Mouse (Mus musculus): ENCODE data around the gene Sytl3. TPM values are rescaled to one million over a fixed set of nuclear protein-coding genes. Genes with fewer than 3 reads are reported as not detected.

The Sytl3 gene
- polyA plus RNA-seq, 1 experiment from 2014 or later, result 1.1 TPM

DNA sequence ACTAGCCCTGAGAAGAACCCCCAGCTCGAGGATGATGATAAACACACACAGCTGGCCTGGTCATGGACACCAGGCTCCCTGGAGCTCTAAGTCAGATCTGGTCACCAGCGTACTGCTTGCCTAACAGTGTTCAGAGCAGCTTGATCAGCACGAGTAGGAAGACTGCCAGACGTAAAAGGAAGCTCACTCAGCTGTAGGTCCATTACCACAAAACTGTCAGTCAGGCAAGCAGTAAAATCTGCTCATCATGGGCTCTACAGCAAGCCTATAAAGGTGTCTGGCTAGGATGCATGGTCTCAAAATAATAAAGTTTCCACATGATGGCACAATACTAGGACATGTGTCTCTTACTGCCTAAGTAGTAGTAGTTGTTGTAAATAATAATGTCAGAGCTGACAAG lies 110.7 kb downstream of the Sytl3 start:
- Histone ChIP-seq H3K9ac (no peak overlapping the region), H3K27ac (no peak overlapping the region), H3K27me3 (no peaks in the 10 kb centered on the region), H3K4me1 (peaks cover 66% of the 10 kb centered on the region), H3K4me2 (no peak overlapping the region), H3K36me3 (no peaks in the 10 kb centered on the region), H3K4me3 (no peak overlapping the region), H3K9me3 (no peaks in the 10 kb centered on the region)
- ATAC-seq (ENCODE audit: borderline replicate concordance, extremely low read depth, low FRiP score, low TSS enrichment), result no peak
- WGBS, result 40% methylated on average over 4 of the region's 4 CpGs

DNA sequence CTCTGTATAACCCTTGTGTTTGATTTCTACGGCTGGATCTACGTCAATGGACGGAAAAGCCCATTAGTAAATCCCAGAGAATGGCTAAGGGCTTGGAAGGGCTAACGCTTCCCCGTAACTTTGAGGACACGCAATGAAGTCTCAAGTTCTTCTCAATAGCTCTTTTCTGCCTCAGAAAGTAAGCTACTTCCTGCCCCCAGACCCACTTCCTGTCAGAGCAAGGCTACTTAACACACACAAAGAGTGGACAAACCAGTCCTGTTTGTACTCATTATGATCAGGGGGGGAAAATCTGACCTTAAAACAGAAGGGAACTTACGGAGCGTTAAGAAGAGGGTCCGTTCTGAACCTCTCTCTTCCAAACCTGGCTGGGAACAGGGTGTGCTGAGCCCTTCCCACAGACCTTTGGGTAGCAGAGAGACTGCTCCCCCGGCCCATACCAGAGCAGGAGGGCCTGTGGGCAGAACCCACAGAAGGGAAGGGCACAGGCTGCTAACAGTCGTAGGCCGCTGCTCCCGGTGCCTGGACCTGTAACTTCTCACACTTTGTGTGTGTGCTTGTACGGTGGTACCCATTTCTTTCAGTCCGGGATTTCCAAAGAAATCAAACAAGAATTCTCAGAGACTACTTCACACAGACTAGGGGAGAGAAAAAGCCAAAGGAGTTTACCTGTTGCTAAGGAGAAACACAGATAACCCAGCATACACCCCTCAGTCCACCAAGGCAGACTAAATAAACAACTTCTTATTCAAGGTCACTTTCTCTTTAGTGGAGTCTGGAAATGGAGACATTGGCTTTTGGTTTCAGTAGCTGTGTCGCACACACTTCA lies 113.0 kb downstream of the Sytl3 start:
- no peak overlapping the region for H3K4me3 ChIP-seq
- no peaks in the 10 kb centered on the region for H3K27me3 ChIP-seq
- H3K9me3 ChIP-seq, result no peaks in the 10 kb centered on the region
- H3K9ac ChIP-seq, result no peak overlapping the region
- H3K4me1 ChIP-seq, result peaks cover 57% of the 10 kb centered on the region
- peak overlapping the region; percentile 91 for H3K27ac ChIP-seq
- peak overlapping the region; percentile 11; the same call in 1 of the 2 replicates for H3K4me2 ChIP-seq
- 52% methylated on average over 16 of the region's 16 CpGs for WGBS
- no peaks in the 10 kb centered on the region for H3K36me3 ChIP-seq
- ATAC-seq (ENCODE audit: borderline replicate concordance, extremely low read depth, low FRiP score, low TSS enrichment), result no peak

DNA sequence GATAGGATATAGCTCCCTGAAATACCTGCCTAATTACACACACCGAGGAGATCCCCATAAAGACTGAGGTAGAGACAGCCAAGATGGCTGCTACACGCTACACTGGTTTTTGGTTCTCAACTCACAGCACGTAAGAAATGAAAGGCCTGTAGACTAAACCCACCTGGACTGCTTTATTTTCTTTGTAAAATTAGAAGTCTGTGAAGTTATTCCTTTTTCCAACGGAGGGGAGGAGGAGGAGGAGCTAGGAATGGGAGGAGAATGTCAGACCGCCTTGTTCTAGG lies 113.5 kb downstream of the Sytl3 start:
- H3K9ac ChIP-seq, result no peak overlapping the region
- peaks cover 62% of the 10 kb centered on the region for H3K4me1 ChIP-seq
- H3K4me3 ChIP-seq, result no peak overlapping the region
- WGBS, result 49% methylated on average over 5 of the region's 5 CpGs
- no peaks in the 10 kb centered on the region for H3K36me3 ChIP-seq
- no peak overlapping the region for H3K4me2 ChIP-seq
- peak overlapping the region; percentile 91 for H3K27ac ChIP-seq
- no peak for ATAC-seq (ENCODE audit: borderline replicate concordance, extremely low read depth, low FRiP score, low TSS enrichment)
- no peaks in the 10 kb centered on the region for H3K9me3 ChIP-seq
- H3K27me3 ChIP-seq, result no peaks in the 10 kb centered on the region

DNA sequence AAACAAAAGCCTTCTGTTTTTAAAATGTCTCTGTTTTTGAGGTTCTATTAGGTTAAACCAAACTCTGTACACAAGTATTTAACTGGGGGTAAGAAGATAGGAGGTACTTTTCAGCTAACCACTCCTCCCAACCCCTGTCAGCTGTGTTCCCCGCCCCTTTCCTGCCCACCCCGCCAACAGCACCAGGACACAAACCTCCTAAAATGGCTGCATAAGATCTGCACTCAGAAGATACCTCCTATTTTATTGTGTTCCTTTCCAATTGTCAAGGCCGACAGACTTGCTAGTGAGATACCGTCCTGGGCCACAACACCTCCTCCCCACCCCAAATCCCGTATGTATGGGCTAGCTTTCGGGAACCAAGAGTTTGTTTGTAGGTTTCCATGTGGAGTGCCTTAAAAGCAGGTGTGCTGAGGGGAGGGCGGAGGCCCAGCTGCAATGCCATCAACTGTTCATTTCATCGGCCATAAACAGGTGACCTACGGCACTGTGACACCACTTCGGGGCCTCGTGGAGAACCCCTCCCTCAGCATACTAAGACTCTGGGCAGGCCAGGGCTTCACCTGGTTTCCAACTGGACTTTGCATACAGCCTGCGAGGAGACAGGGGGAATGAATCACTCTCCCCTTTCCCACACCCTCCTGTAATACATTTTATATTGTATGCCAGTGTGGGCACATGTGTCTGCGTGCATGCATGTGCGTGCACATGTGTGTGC lies 114.5 kb downstream of the Sytl3 start:
- H3K4me3 ChIP-seq, result no peak overlapping the region
- H3K9me3 ChIP-seq, result no peaks in the 10 kb centered on the region
- H3K27ac ChIP-seq, result no peak overlapping the region
- no peak overlapping the region for H3K9ac ChIP-seq
- no peak for ATAC-seq (ENCODE audit: borderline replicate concordance, extremely low read depth, low FRiP score, low TSS enrichment)
- no peak overlapping the region for H3K4me2 ChIP-seq
- 80% methylated on average over 14 of the region's 14 CpGs for WGBS
- peaks cover 62% of the 10 kb centered on the region for H3K4me1 ChIP-seq
- H3K36me3 ChIP-seq, result no peaks in the 10 kb centered on the region
- H3K27me3 ChIP-seq, result no peaks in the 10 kb centered on the region

DNA sequence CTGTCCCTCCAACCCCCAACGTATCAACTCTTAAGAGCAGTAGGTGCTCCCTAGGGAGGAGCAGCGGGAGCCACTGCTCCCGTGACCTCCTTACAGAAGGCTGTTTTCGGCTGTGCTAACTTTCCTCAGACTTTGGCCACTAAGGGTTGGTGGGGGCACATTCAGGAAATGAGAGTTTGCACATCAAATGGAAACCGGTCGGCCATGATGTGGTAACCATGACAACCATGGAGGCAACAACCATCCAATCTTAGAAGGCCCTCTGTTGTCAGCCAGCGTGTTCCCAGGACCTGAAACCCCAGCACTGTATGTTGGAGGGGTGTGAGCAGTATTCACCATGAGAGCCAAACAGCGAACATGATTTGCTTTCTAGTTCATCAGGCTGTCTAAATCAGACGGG lies 116.3 kb downstream of the Sytl3 start:
- Histone ChIP-seq H3K36me3 (no peaks in the 10 kb centered on the region), H3K4me1 (peaks cover 74% of the 10 kb centered on the region), H3K4me3 (no peak overlapping the region), H3K27me3 (peaks cover 9% of the 10 kb centered on the region; the same call in 1 of the 2 replicates), H3K9me3 (no peaks in the 10 kb centered on the region), H3K27ac (no peak overlapping the region), H3K4me2 (no peak overlapping the region), H3K9ac (no peak overlapping the region)
- ATAC-seq (ENCODE audit: borderline replicate concordance, extremely low read depth, low FRiP score, low TSS enrichment), result no peak
- WGBS, result 76% methylated on average over 9 of the region's 9 CpGs

DNA sequence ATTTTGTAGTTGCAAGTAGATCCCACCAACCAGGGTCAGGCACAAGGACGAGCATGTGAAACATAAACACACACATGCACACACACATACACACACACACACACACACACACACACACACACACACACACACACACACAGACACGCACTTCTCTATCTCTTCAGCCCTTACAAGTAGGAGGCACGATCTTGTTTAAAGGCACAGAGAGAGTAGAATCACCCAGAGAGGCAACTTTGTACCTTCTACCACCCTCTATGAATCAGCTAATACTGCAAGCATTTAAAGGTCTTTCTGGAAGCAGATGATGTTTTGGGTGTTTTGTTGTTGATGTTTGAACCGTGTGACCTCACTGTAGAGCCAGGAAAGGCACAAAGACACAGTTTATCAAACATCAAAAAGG lies 116.8 kb downstream of the Sytl3 start:
- no peak overlapping the region for H3K9ac ChIP-seq
- ATAC-seq (ENCODE audit: borderline replicate concordance, extremely low read depth, low FRiP score, low TSS enrichment), result no peak
- H3K9me3 ChIP-seq, result no peaks in the 10 kb centered on the region
- H3K4me3 ChIP-seq, result no peak overlapping the region
- H3K4me2 ChIP-seq, result no peak overlapping the region
- H3K36me3 ChIP-seq, result no peaks in the 10 kb centered on the region
- peaks cover 78% of the 10 kb centered on the region for H3K4me1 ChIP-seq
- WGBS, result 63% methylated on average over 4 of the region's 4 CpGs
- no peak overlapping the region for H3K27ac ChIP-seq
- peaks cover 13% of the 10 kb centered on the region for H3K27me3 ChIP-seq

DNA sequence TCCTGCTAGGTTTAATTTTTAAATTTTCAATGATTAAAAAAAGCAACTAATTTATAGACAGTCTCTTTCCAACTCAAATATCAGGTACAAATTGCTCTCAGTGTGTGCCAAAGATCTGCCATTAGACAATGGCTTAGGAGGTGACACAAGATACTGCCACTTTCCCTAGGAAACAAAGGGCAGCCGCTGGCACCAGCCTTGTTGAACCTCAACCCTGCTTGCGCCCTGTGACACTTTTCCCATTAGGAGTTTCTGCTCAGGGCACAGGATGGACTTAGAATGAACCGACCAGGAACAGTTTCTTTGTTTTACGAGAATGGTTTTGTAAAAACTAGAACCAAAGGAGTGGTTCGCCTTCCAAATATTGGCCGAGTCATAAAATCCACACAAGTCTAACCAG lies 117.2 kb downstream of the Sytl3 start:
- Histone ChIP-seq H3K4me3 (no peak overlapping the region), H3K27ac (peak overlapping the region; percentile 70), H3K9me3 (no peaks in the 10 kb centered on the region), H3K36me3 (no peaks in the 10 kb centered on the region), H3K9ac (no peak overlapping the region), H3K27me3 (peaks cover 15% of the 10 kb centered on the region), H3K4me1 (peaks cover 78% of the 10 kb centered on the region), H3K4me2 (no peak overlapping the region)
- no peak for ATAC-seq (ENCODE audit: borderline replicate concordance, extremely low read depth, low FRiP score, low TSS enrichment)
- WGBS, result 51% methylated on average over 6 of the region's 6 CpGs

DNA sequence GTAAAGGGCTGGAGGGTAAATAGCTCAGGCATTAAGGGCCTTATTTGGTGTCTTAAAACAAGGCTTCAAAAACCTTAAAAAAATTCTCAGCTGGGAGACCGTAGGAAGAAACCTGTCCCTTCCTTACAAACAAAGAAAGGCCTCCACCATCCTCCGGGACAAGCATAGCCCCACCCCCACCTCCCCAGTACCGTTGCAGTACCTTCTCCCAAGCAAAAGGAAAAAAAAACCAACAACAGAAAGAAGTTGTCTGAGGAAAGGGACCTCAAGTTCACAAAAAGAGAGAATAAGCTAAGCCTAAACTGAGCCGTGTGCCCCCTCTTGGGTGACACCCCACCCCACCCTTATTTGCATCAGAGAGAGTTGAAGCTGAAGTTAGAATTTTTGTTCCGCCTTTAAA lies 117.7 kb downstream of the Sytl3 start:
- Histone ChIP-seq H3K4me3 (no peak overlapping the region), H3K27me3 (peaks cover 19% of the 10 kb centered on the region), H3K9me3 (no peaks in the 10 kb centered on the region), H3K4me1 (peaks cover 74% of the 10 kb centered on the region), H3K4me2 (no peak overlapping the region), H3K27ac (peak overlapping the region; percentile 70), H3K36me3 (no peaks in the 10 kb centered on the region), H3K9ac (no peak overlapping the region)
- ATAC-seq (ENCODE audit: borderline replicate concordance, extremely low read depth, low FRiP score, low TSS enrichment), result no peak
- WGBS, result 47% methylated on average over 5 of the region's 5 CpGs

DNA sequence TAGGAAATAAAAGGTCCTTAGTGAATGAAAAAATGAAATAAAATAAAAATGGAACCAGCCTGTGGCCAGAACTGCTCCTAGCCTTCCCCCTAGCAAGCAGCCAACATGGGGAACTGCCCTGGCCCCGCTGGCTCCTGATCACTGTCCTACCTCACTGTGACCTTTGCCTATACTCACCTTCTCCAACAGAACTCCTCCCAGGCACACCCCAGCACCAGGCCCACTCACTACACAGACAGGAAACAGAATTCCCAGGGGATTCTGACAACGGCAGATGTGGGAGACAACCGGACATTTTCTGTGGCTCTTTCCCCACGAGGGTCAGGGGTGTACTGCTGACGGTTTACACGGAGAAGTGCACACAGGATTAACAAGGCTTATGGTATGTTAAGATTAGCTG lies 118.2 kb downstream of the Sytl3 start:
- Histone ChIP-seq H3K4me1 (peaks cover 71% of the 10 kb centered on the region), H3K27ac (peak overlapping the region; percentile 70), H3K9me3 (no peaks in the 10 kb centered on the region), H3K27me3 (peaks cover 19% of the 10 kb centered on the region), H3K36me3 (no peaks in the 10 kb centered on the region), H3K4me3 (no peak overlapping the region), H3K9ac (no peak overlapping the region), H3K4me2 (no peak overlapping the region)
- WGBS, result 60% methylated on average over 6 of the region's 6 CpGs
- ATAC-seq (ENCODE audit: borderline replicate concordance, extremely low read depth, low FRiP score, low TSS enrichment), result no peak

DNA sequence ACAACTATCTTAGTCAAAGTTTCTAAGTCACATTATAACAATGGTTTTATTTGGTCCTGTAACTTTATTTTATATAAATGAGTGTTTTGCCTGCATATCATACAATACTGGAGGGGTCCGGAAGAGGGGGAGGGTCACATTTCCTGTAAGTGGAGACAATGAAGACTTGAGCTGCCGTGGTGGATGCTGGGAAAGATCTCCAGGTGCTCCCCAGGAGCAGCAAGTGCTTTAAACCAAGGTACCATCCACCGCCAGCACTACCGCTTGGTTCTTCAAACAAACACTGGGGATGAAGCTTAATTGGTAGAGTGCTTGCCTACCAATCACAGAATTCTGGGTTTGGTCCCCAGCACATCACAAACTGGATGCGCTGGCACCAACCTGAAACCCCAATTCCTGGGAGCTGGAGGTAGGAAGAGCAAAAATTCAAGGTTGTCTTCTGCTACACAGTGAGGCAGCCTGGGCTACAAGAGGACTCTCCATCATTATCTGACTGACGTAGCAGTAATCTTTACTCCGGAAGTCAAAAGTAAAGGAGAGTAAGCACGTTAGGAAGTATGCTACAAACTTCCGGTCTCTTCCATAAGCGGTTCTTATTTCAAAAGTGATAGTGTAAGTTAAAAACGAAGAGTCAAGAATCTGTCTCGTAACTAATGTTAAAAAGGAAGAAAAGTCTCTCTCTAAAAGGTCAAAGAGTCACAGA lies 118.9 kb downstream of the Sytl3 start:
- H3K27ac ChIP-seq, result no peak overlapping the region
- ATAC-seq (ENCODE audit: borderline replicate concordance, extremely low read depth, low FRiP score, low TSS enrichment), result no peak

DNA sequence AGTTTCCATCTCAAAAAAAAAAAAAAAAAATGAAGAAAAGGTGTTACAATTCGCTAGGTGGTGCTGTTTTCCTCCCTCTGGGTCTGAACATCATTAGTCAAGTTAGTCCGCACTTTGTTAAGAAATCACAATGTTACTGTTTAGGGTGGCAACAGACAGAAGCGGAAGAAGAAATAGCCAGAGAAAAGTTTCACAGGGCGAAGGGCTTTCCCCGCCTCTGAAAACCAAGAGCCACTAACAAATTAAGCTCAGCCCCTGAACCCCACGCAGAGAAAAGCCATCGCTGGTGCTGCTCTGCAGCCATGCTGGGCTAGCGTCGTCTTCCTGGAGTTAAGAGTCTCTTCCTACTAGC lies 119.4 kb downstream of the Sytl3 start:
- peak overlapping the region; percentile 81 for H3K27ac ChIP-seq
- 2% methylated on average over 9 of the region's 9 CpGs for WGBS
- H3K4me1 ChIP-seq, result peaks cover 64% of the 10 kb centered on the region
- peak overlapping the region; percentile 44 for H3K9ac ChIP-seq
- no peaks in the 10 kb centered on the region for H3K36me3 ChIP-seq
- H3K4me2 ChIP-seq, result peak overlapping the region; percentile 93
- H3K27me3 ChIP-seq, result peaks cover 19% of the 10 kb centered on the region
- no peaks in the 10 kb centered on the region for H3K9me3 ChIP-seq
- no peak for ATAC-seq (ENCODE audit: borderline replicate concordance, extremely low read depth, low FRiP score, low TSS enrichment)
- H3K4me3 ChIP-seq, result peak overlapping the region; percentile 85

More for the DNA sequence above, 118.9 kb downstream of the Sytl3 start:
- H3K4me1 ChIP-seq, result peaks cover 67% of the 10 kb centered on the region
- H3K9ac ChIP-seq, result no peak overlapping the region
- H3K4me2 ChIP-seq, result peak overlapping the region; percentile 93
- H3K4me3 ChIP-seq, result no peak overlapping the region
- WGBS, result 41% methylated on average over 12 of the region's 12 CpGs
- peaks cover 19% of the 10 kb centered on the region for H3K27me3 ChIP-seq
- H3K9me3 ChIP-seq, result no peaks in the 10 kb centered on the region
- no peaks in the 10 kb centered on the region for H3K36me3 ChIP-seq
